Mouse (Mus musculus) lung, embryonic 14.5 days (tissue): ENCODE results near the gene Mettl16. TPM values are rescaled to one million over a fixed set of nuclear protein-coding genes. Genes with fewer than 3 reads are reported as not detected.

Source experiments
- ATAC-seq: fragments of 200-750 bp; cut with Nextera tagmentation; 2 replicates; pipeline ENCODE4 v1.8.0; 2017; ENCODE audit warnings: mild to moderate bottlenecking, moderate TSS enrichment, moderate library complexity; ENCODE audit not compliant: insufficient read depth
- DNase-seq: peaks from one replicate; pipeline ENCODE4 v3.0.0-alpha.2; 2015
- H3K27ac ChIP-seq: fragments of 300-500 bp; sonication (generic); 2 replicates; pipeline ENCODE4 v1.5.1; 2014; ENCODE audit warnings: low read depth, mild to moderate bottlenecking, moderate library complexity
- H3K27me3 ChIP-seq: fragments of 300-500 bp; sonication (generic); 2 replicates; pipeline ENCODE4 v1.6.1; 2014; ENCODE audit warnings: low read length, control low read depth; ENCODE audit not compliant: insufficient read depth
- H3K36me3 ChIP-seq: fragments of 300-500 bp; sonication (generic); 2 replicates; pipeline ENCODE4 v1.6.1; 2014; ENCODE audit warnings: control low read depth; ENCODE audit not compliant: insufficient read depth
- H3K4me1 ChIP-seq: fragments of 300-500 bp; sonication (generic); 2 replicates; pipeline ENCODE4 v1.6.1; 2014; ENCODE audit warnings: antibody characterized with exemption, control low read depth; ENCODE audit not compliant: insufficient read depth
- H3K4me2 ChIP-seq: fragments of 300-500 bp; sonication (generic); 2 replicates; pipeline ENCODE4 v1.6.1; 2014; ENCODE audit warnings: mild to moderate bottlenecking
- H3K4me3 ChIP-seq: fragments of 300-500 bp; sonication (generic); 2 replicates; pipeline ENCODE4 v1.5.1; 2014; ENCODE audit warnings: low read depth, low read length
- H3K9ac ChIP-seq: fragments of 300-500 bp; sonication (generic); 2 replicates; pipeline ENCODE4 v1.6.1; 2014
- H3K9me3 ChIP-seq: fragments of 300-500 bp; sonication (generic); 2 replicates; pipeline ENCODE4 v1.6.1; 2016; ENCODE audit warnings: low read depth, low read length, control low read depth
- CTCF ChIP-seq: IDR thresholded peaks from 2 replicates; pipeline ENCODE4 v1.5.1; 2016; ENCODE audit warnings: antibody characterized with exemption, low read depth
- WGBS: fragments of 180-500 bp; shearing (Covaris S2); extraction: QIAGEN DNeasy Blood & Tissue Kit; methylation state at CpG from one replicate; pipeline ENCODE4 v1.1.7; 2014; 5-methylcytosine and 5-hydroxymethylcytosine counted together
- polyA plus RNA-seq: library from polyadenylated mRNA; unstranded; fragments of >200 nt; fragmentation: Nextera tagmentation; extraction: Ambion mirVana; gene quantifications from 2 replicates; pipeline ENCODE4 v1.2.1, GENCODE M21; 2014

Mettl16 gene
- polyA plus RNA-seq, 1 experiment from 2014 or later, result 39.8 TPM

DNA sequence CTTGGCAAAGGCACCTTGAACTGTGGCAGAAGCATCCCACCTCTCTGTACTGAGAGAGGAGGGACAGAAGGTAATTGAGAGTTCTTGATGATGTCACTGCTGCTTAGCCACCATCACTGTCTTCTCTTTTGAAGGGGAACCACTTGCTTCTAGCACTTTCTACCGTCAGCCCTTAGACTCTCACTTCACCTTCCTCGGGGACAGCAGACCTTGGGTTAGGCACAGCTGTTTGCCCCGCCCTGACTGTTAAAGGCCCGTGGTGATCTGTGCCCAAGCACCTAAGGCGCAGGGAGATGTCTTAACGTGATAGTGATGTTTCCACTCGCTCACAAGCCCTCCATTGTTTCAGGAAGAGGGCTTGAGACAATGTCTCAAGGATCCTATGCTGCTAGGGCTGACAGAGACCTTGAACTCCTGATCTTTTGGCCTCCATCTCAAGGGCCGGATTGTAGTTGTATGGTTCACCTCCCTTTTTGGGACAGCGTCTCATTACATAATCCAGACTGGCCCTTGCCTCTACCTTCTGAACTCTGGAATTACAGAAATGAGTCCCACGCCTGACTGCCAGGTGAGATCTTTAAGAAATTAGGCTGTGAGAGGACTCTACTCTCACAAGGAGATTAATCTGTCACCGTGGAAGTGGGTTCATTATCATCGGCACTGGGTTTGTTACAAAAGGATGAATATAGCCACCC is 9.5 kb upstream of the Mettl16 start:
- no peaks in the 10 kb centered on the region for H3K27me3 ChIP-seq
- no peaks in the 10 kb centered on the region for H3K9me3 ChIP-seq
- no peak overlapping the region for H3K4me2 ChIP-seq
- no peak for TF ChIP-seq CTCF
- DNase-seq (no peak), ATAC-seq (no peak)
- no peaks in the 10 kb centered on the region for H3K4me1 ChIP-seq
- H3K4me3 ChIP-seq, result no peak overlapping the region
- H3K9ac ChIP-seq, result no peak overlapping the region
- WGBS, result 65% methylated on average over 12 of the region's 12 CpGs
- no peaks in the 10 kb centered on the region for H3K36me3 ChIP-seq
- no peak overlapping the region for H3K27ac ChIP-seq

DNA sequence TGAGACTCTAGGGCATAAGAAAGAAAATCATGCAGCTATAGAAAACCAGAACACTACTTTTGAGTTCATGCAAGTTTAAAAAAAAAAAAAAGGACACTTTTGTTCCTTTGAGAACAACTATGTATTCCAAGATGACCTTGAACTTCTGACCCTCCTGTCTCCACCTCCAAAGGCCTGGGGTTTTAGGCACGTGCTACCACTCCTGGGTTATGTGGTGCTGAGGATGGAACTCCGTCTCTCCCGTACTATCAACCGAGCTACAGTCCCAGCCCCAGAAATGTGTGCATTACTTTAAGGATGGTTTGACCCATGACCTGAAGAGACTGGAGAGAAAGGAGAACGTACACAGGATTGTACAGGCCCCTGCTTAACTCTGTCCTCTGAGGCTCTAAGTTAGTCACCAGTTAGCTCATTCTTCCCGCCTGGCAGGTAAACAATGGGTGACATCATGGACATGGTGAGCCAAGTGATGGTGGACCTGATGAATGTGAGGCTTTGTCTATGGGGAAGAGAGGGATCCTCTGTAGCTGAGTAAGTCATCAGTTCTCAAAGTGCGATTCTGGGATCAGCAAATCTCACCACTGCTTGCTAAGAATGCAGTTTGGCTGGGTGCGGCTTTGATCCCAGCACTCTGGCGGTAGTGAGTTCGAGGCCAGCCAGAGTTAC is 6.5 kb upstream of the Mettl16 start:
- Histone ChIP-seq H3K4me1 (no peaks in the 10 kb centered on the region), H3K4me3 (no peak overlapping the region), H3K9ac (no peak overlapping the region), H3K36me3 (no peaks in the 10 kb centered on the region), H3K27me3 (no peaks in the 10 kb centered on the region), H3K4me2 (no peak overlapping the region), H3K9me3 (no peaks in the 10 kb centered on the region), H3K27ac (no peak overlapping the region)
- ATAC-seq, result no peak
- DNase-seq, result no peak
- TF ChIP-seq CTCF, result no peak
- 71% methylated on average over 10 of the region's 10 CpGs for WGBS

DNA sequence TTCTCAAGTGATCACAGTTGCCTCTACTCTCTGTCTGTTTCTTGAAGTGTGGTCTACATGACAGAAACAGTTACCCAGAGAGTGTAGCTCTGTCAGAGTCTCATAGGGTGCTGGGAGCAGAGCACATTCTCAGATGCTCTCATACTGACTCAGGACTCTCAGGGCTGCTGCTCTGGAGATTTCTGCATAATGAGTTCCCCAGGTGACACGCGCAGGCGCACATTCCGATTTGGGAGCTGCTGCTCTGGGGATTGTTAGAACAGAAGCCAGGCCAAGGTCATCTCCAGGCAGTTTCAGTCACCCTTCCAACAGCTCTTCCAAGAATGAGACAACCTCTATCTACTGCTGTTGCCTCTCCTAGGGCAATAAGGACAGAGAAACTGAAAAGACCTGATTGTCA is 3.2 kb upstream of the Mettl16 start:
- Histone ChIP-seq H3K9me3 (no peaks in the 10 kb centered on the region), H3K9ac (no peak overlapping the region), H3K4me1 (peaks cover 3% of the 10 kb centered on the region; the same call in 1 of the 2 replicates), H3K27me3 (no peaks in the 10 kb centered on the region), H3K4me2 (no peak overlapping the region), H3K27ac (no peak overlapping the region), H3K4me3 (no peak overlapping the region), H3K36me3 (no peaks in the 10 kb centered on the region)
- no peak for TF ChIP-seq CTCF
- 90% methylated on average over 4 of the region's 4 CpGs for WGBS
- ATAC-seq (no peak), DNase-seq (no peak)

DNA sequence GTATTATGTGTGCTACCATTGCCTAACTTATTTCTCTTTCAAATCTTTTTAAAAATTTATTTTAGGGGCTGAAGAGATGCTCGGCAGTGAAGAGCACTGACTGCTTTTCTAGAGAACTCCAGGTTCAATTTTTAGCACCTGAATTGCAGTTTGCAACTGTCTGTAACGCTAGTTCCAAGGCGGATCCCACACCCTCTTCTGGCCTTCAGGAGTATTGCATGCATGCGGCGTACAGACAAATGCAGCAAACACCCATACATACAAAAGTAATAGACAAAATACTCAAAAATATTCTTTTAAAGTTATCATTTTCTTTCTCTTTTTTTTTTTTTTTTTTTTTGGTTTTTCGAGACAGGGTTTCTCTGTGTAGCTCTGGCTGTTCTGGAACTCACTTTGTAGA is 2.6 kb upstream of the Mettl16 start:
- Histone ChIP-seq H3K4me1 (peaks cover 3% of the 10 kb centered on the region; the same call in 1 of the 2 replicates), H3K4me2 (no peak overlapping the region), H3K36me3 (no peaks in the 10 kb centered on the region), H3K27ac (no peak overlapping the region), H3K27me3 (no peaks in the 10 kb centered on the region), H3K4me3 (no peak overlapping the region), H3K9me3 (no peaks in the 10 kb centered on the region), H3K9ac (no peak overlapping the region)
- DNase-seq (peak; percentile 70), ATAC-seq (no peak)
- peak; percentile 68 for TF ChIP-seq CTCF
- WGBS, result 34% methylated on average over 5 of the region's 6 CpGs

GRCm38 (mm10) chr11:74770037-74770436 is 593 bp upstream of the Mettl16 start:
- H3K4me3 ChIP-seq, result peak overlapping the region; percentile 85
- H3K27ac ChIP-seq, result peak overlapping the region; percentile 93
- peaks cover 15% of the 10 kb centered on the region for H3K36me3 ChIP-seq
- DNase-seq, result no peak
- no peaks in the 10 kb centered on the region for H3K9me3 ChIP-seq
- peak overlapping the region; percentile 90 for H3K9ac ChIP-seq
- H3K4me2 ChIP-seq, result peak overlapping the region; percentile 71
- H3K4me1 ChIP-seq, result peaks cover 3% of the 10 kb centered on the region; the same call in 1 of the 2 replicates
- H3K27me3 ChIP-seq, result no peaks in the 10 kb centered on the region
- 78% methylated on average over 9 of the region's 9 CpGs for WGBS
- TF ChIP-seq CTCF, result no peak
- ATAC-seq, result 0 out of 2 replicates have a peak, but pooled peaks have one; percentile 4

- ATAC-seq (peak; percentile 28; the same call in 1 of the 2 replicates), DNase-seq (no peak)
Observed at GRCm38 (mm10) chr11:74771234-74771633, 604 bp downstream of the Mettl16 start.

DNA sequence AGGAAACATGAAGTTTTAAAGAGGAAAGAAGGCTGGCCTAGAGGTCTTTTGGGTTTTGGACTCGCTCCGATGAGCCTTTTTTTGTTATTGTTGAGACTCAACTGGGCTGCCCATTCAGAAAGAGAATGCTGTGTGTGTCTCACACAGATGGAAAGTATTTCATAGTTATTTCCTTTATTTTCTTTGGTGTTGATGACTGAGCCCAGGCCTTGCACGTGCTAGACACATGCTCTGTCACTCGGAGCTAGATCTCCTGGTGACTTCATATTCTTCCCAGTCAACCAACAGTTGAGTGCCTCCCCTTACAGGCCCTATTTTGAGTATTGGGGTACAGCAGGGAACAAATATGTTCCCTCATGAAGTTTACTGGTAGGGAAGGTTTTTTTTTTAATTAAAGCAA is 1.0 kb downstream of the Mettl16 start:
- ATAC-seq (no peak), DNase-seq (no peak)
- H3K4me1 ChIP-seq, result peaks cover 3% of the 10 kb centered on the region; the same call in 1 of the 2 replicates
- peak overlapping the region; percentile 85 for H3K4me3 ChIP-seq
- H3K9ac ChIP-seq, result no peak overlapping the region
- 68% methylated on average over 4 of the region's 4 CpGs for WGBS
- TF ChIP-seq CTCF, result no peak
- H3K27me3 ChIP-seq, result no peaks in the 10 kb centered on the region
- no peak overlapping the region for H3K27ac ChIP-seq
- no peaks in the 10 kb centered on the region for H3K9me3 ChIP-seq
- H3K4me2 ChIP-seq, result peak overlapping the region; percentile 71
- H3K36me3 ChIP-seq, result peaks cover 29% of the 10 kb centered on the region

More at GRCm38 (mm10) chr11:74771234-74771633, 604 bp downstream of the Mettl16 start:
- peak overlapping the region; percentile 71 for H3K4me2 ChIP-seq
- no peaks in the 10 kb centered on the region for H3K27me3 ChIP-seq
- peaks cover 26% of the 10 kb centered on the region for H3K36me3 ChIP-seq
- H3K27ac ChIP-seq, result peak overlapping the region; percentile 93
- H3K9me3 ChIP-seq, result no peaks in the 10 kb centered on the region
- WGBS, result 11% methylated on average over 8 of the region's 8 CpGs
- H3K9ac ChIP-seq, result peak overlapping the region; percentile 90
- no peak for TF ChIP-seq CTCF
- H3K4me3 ChIP-seq, result peak overlapping the region; percentile 85
- H3K4me1 ChIP-seq, result peaks cover 3% of the 10 kb centered on the region; the same call in 1 of the 2 replicates
